Comparison of ENCODE assay signal across 12 mouse cellular contexts in the genomic region with DNA sequence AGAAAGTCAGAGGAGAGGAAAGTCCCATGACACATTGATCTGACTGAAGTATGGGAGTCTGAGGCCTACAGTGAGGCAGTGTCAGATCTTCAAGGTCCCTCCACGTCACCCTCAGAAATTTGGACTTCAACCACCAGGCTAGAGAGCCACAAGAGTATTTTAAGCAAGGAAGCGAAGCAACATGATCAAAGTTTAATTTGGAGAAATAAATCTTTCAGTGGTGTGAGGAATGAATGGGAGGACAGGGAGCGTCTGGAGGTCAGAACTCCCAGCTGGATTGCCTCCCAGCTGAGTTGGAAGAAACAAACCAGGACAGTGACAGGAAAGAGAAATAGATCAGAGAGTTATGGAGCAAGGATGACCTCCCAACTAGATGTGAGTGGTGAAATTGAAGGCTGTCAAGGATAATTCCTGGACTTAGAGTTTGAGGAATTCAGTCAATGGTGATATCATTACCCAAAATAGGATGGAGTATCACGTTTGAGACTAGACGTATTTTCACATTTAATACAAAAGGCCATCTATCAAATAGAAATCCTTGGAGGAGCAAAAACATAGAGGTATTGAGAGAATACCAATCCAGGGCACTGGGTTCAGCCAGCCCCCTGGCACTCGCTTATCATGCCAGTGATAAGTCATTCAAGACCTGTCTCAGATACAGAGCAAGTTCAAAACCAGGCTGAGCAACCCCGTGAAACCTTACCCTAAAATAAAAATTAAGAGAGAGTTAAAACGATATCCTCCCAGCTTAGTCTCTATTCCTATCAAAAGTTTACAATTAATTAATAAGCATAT.
DNase-seq lines count a peak whose midpoint lies in the region; ATAC-seq lines count a peak whose summit lies in the region.
"Had no signal": no experiment of that assay in that cellular context is flagged by ENCODE, and none has a peak within 500 bp of the region (broad histone marks: within the 10 kb centered on the region; RNA-seq: fewer than 3 reads in every experiment).

No protein-coding gene starts in this region.

- no peak overlapping the region for H3K27ac ChIP-seq in kidney, embryonic 14.5 days (ENCODE audit: low read depth, low read length)
- H3K27ac ChIP-seq in lung, embryonic 16.5 days (ENCODE audit: low read length) = no peak overlapping the region
- H3K27ac ChIP-seq: neural tube, embryonic 15.5 days had no signal

- H3K27me3 ChIP-seq in kidney, embryonic 14.5 days (ENCODE audit: control insufficient read depth, insufficient read depth, low read length) = no peaks in the 10 kb centered on the region
- H3K27me3 ChIP-seq in lung, embryonic 16.5 days (ENCODE audit: control insufficient read depth, insufficient read depth, low read depth, low read length) = no peaks in the 10 kb centered on the region
- H3K27me3 ChIP-seq: neural tube, embryonic 15.5 days had no signal

- no peak overlapping the region for H3K9ac ChIP-seq in kidney, embryonic 14.5 days (ENCODE audit: low read depth, low read length)
- no peak overlapping the region for H3K9ac ChIP-seq in lung, embryonic 16.5 days (ENCODE audit: low read length)
- H3K9ac ChIP-seq: neural tube, embryonic 15.5 days had no signal

- peaks cover 11% of the 10 kb centered on the region; the same call in 1 of the 2 replicates for H3K4me1 ChIP-seq in kidney, embryonic 14.5 days (ENCODE audit: control insufficient read depth, insufficient read depth, low read length)
- no peaks in the 10 kb centered on the region; the same call in 1 of the 2 replicates for H3K4me1 ChIP-seq in lung, embryonic 16.5 days (replicated peaks; ENCODE audit: control insufficient read depth, insufficient read depth, low read length)
- H3K4me1 ChIP-seq: neural tube, embryonic 15.5 days had no signal

- no peak overlapping the region for H3K4me2 ChIP-seq in kidney, embryonic 14.5 days (replicated peaks; ENCODE audit: low read depth, low read length)
- no peak overlapping the region for H3K4me2 ChIP-seq in lung, embryonic 16.5 days (ENCODE audit: low read depth, low read length)
- H3K4me2 ChIP-seq: neural tube, embryonic 15.5 days had no signal

- WGBS in kidney, embryonic 14.5 days = 27% methylated on average over 8 of the region's 8 CpGs
- WGBS in lung, embryonic 16.5 days = 48% methylated on average over 8 of the region's 8 CpGs

- H3K9me3 ChIP-seq in kidney, embryonic 14.5 days (ENCODE audit: control insufficient read depth, low read length) = no peaks in the 10 kb centered on the region
- no peaks in the 10 kb centered on the region for H3K9me3 ChIP-seq in lung, embryonic 16.5 days (ENCODE audit: control insufficient read depth, low read length)
- H3K9me3 ChIP-seq: neural tube, embryonic 15.5 days had no signal

- H3K4me3 ChIP-seq in kidney, embryonic 14.5 days (ENCODE audit: low read length) = no peak overlapping the region
- no peak overlapping the region for H3K4me3 ChIP-seq in lung, embryonic 16.5 days (ENCODE audit: low read length)
- H3K4me3 ChIP-seq: erythroblast, embryonic 14.5 days; neural tube, embryonic 15.5 days had no signal

- ATAC-seq in kidney, embryonic 14.5 days (ENCODE audit: low FRiP score, low TSS enrichment) = peak; percentile 94
- ATAC-seq in lung, embryonic 16.5 days (ENCODE audit: low read depth) = peak; percentile 95
- ATAC-seq in megakaryocyte progenitor cell, adult 5-6 weeks (replicated peaks; ENCODE audit: poor library complexity) = no peak

- H3K36me3 ChIP-seq in kidney, embryonic 14.5 days (ENCODE audit: control insufficient read depth, insufficient read depth, low read length) = no peaks in the 10 kb centered on the region
- H3K36me3 ChIP-seq in lung, embryonic 16.5 days (ENCODE audit: control insufficient read depth, insufficient read depth, low read length) = no peaks in the 10 kb centered on the region
- H3K36me3 ChIP-seq: neural tube, embryonic 15.5 days had no signal

- peak; percentile 16 to 70 for DNase-seq in adrenal gland, adult (ENCODE audit: inconsistent age in 2 of 2, low spot score in 1 of 2)
- no peak for DNase-seq in adrenal gland, postnatal 25 days
- DNase-seq in Muller cell, postnatal 12 days (ENCODE audit: inconsistent ontology term) = peak; percentile 23
- no peak for DNase-seq in spleen, postnatal 14 days (ENCODE audit: low spot score in 2 of 2)
- DNase-seq in T-cell, adult 2 months (ENCODE audit: low spot score) = no peak
- DNase-seq: cerebellum, adult 11 months; thymus, adult 2 months had no signal

Comparison
In these comparisons a context has a peak if more than half of its experiments do, and no peak if none do; other contexts are left out.
1. DNase-seq: peak in adrenal gland, adult (2 of 2) and Muller cell, postnatal 12 days (single experiment); none in adrenal gland, postnatal 25 days (single experiment), spleen, postnatal 14 days (0 of 2) and T-cell, adult 2 months (single experiment).